Mouse (Mus musculus) heart, embryonic 15.5 days (tissue): Measurements from ENCODE around the gene Rnd3. TPM values are rescaled to one million over a fixed set of nuclear protein-coding genes. Genes with fewer than 3 reads are reported as not detected.
A peak's percentile ranks its signal among the peaks of the same experiment; 100 is the strongest.

ENCODE experiments used
- ATAC-seq: fragments of 200-750 bp; cut with Nextera tagmentation; replicated peaks from 2 replicates; pipeline ENCODE4 v1.8.0; 2017; ENCODE audit warnings: low read depth, moderate TSS enrichment; ENCODE audit not compliant: insufficient number of reproducible peaks, insufficient read depth, low FRiP score
- H3K27ac ChIP-seq: fragments of 300-500 bp; sonication (generic); 2 replicates; pipeline ENCODE4 v1.5.1; 2015; ENCODE audit warnings: mild to moderate bottlenecking, inconsistent platforms
- H3K27me3 ChIP-seq: fragments of 300-500 bp; sonication (generic); 2 replicates; pipeline ENCODE4 v1.6.1; 2015; ENCODE audit warnings: inconsistent platforms
- H3K36me3 ChIP-seq: fragments of 300-500 bp; sonication (generic); 2 replicates; pipeline ENCODE4 v1.6.1; 2015; ENCODE audit warnings: mild to moderate bottlenecking, inconsistent platforms
- H3K4me1 ChIP-seq: fragments of 300-500 bp; sonication (generic); replicated peaks from 2 replicates; pipeline ENCODE4 v1.6.1; 2015; ENCODE audit warnings: inconsistent platforms
- H3K4me2 ChIP-seq: fragments of 300-500 bp; sonication (generic); 2 replicates; pipeline ENCODE4 v1.6.1; 2015; ENCODE audit warnings: inconsistent platforms, mild to moderate bottlenecking, moderate library complexity
- H3K4me3 ChIP-seq: fragments of 300-500 bp; sonication (generic); 2 replicates; pipeline ENCODE4 v1.5.1; 2015; ENCODE audit warnings: mild to moderate bottlenecking, inconsistent platforms
- H3K9ac ChIP-seq: fragments of 300-500 bp; sonication (generic); 2 replicates; pipeline ENCODE4 v1.6.1; 2015; ENCODE audit warnings: mild to moderate bottlenecking, inconsistent platforms
- H3K9me3 ChIP-seq: fragments of 300-500 bp; sonication (generic); replicated peaks from 2 replicates; pipeline ENCODE4 v1.6.1; 2016; ENCODE audit warnings: inconsistent platforms
- whole genome bisulfite sequencing: fragments of 180-500 bp; shearing (Covaris S2); methylation state at CpG from one replicate; pipeline ENCODE4 v1.1.7; 2015; ENCODE audit warnings: mixed read lengths; 5-methylcytosine and 5-hydroxymethylcytosine counted together
- polyA plus RNA-seq: library from polyadenylated mRNA; unstranded; fragments of >200 nt; fragmentation: Nextera tagmentation; extraction: Ambion mirVana; gene quantifications from 2 replicates; pipeline ENCODE4 v1.2.1, GENCODE M21; 2015

Rnd3 gene
- polyA plus RNA-seq, 1 experiment from 2014 or later: 27.2 TPM

DNA sequence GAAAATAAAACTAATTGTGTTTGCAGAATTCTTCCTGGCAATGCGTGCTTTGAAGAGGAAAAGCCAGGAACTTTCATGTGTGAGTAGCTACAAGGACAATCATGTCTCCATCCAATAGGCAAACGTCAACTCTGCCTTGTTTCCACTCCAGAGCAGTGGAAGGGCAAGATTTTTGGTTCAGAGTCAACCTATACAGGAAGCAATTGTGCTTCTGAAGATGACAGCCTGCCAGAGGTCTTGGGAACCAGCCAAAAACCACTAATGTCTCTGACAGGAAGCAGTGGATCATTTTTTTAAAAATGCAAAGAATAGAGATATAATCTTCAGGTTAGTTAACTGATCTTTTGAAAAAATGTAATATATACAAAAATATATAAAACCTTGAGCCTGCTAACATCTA is 38.6 kb downstream of the Rnd3 start:
- no peak for ATAC-seq
- Histone ChIP-seq H3K27ac (no peak overlapping the region), H3K4me2 (no peak overlapping the region), H3K9me3 (no peaks in the 10 kb centered on the region), H3K4me3 (no peak overlapping the region), H3K36me3 (no peaks in the 10 kb centered on the region), H3K9ac (no peak overlapping the region), H3K4me1 (no peaks in the 10 kb centered on the region), H3K27me3 (no peaks in the 10 kb centered on the region; the same call in 1 of the 2 replicates)
- WGBS: 42% methylated on average over 2 of the region's 2 CpGs

- no peaks in the 10 kb centered on the region for H3K9me3 ChIP-seq
These were observed 40.3 kb downstream of the Rnd3 start for GRCm38 (mm10) chr2:51108631-51109030.

DNA sequence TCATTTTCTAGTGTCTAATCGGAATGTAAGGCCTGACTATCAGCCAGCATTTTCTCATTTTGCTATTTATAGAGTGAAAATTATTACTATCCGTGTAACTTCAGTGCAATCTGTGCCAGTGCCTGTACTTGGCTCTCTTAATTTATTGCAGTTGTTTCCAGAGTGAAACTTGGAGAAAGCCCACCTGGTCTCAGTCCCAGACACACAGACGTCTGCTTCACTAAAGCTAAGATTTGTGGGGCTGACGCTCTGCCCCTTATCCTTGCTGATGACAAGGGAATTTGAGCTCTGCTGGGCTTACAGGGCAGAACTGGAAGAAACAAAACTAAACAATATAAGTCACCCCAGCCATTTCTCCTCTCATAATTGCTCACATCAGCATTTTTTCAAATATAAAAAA is 47.7 kb downstream of the Rnd3 start:
- Histone ChIP-seq H3K4me1 (no peaks in the 10 kb centered on the region), H3K9ac (no peak overlapping the region), H3K9me3 (no peaks in the 10 kb centered on the region), H3K4me2 (no peak overlapping the region), H3K27me3 (no peaks in the 10 kb centered on the region), H3K27ac (no peak overlapping the region), H3K4me3 (no peak overlapping the region), H3K36me3 (no peaks in the 10 kb centered on the region)
- ATAC-seq: no peak
- 32% methylated on average over 4 of the region's 4 CpGs for WGBS

More at GRCm38 (mm10) chr2:51108631-51109030, 40.3 kb downstream of the Rnd3 start:
- WGBS: 55% methylated on average over 5 of the region's 5 CpGs
- no peak overlapping the region for H3K27ac ChIP-seq
- H3K9ac ChIP-seq: no peak overlapping the region
- no peaks in the 10 kb centered on the region for H3K27me3 ChIP-seq
- H3K4me1 ChIP-seq: no peaks in the 10 kb centered on the region
- H3K36me3 ChIP-seq: no peaks in the 10 kb centered on the region
- ATAC-seq: no peak
- no peak overlapping the region for H3K4me3 ChIP-seq
- H3K4me2 ChIP-seq: no peak overlapping the region

DNA sequence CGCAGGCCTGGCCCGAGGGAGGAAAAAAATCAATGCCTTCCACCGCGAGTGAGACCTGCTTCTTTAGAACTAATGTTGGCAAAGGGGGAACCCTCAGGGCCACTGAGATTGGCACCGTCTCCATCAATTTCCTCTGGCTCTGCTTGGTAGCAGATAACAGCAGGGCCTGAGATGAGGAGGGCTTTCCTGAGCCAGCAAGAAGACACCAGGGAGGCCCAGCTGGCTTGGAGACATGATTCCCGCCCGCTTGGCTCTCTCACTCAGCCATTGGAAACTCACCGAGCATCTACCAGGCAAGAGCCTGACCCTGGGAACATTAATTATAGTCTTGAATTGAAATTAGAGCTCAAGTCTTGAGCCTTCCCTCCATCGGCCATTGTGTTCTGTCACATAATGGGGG is 48.9 kb downstream of the Rnd3 start:
- H3K36me3 ChIP-seq: no peaks in the 10 kb centered on the region
- no peak overlapping the region for H3K9ac ChIP-seq
- no peaks in the 10 kb centered on the region for H3K4me1 ChIP-seq
- WGBS: 64% methylated on average over 9 of the region's 9 CpGs
- no peak overlapping the region for H3K4me3 ChIP-seq
- H3K27me3 ChIP-seq: no peaks in the 10 kb centered on the region
- no peaks in the 10 kb centered on the region for H3K9me3 ChIP-seq
- 0 out of 2 replicates have a peak overlapping the region, but pooled peaks have one; percentile 1 for H3K27ac ChIP-seq
- no peak for ATAC-seq
- H3K4me2 ChIP-seq: no peak overlapping the region

DNA sequence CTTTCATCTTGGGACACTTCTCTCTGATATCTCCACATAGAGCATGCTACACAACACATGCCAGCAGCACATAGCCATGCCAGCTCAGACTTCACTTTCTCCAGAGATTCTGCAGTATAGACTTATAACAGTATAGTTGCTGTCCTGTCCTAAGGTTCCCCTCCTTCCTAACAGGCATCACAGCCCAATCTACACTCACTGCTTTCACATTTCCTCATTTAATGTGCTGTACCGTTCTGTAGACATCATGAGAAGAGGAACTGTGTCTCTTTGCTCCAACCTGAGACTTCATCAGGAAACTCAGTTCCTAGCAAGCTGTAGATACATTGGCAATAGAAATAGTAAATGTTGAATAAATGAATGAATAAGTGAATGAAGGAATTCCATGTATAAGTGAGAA is 49.7 kb downstream of the Rnd3 start:
- Histone ChIP-seq H3K36me3 (no peaks in the 10 kb centered on the region), H3K27me3 (no peaks in the 10 kb centered on the region), H3K9me3 (no peaks in the 10 kb centered on the region), H3K4me2 (no peak overlapping the region), H3K4me1 (no peaks in the 10 kb centered on the region), H3K9ac (no peak overlapping the region), H3K27ac (no peak overlapping the region), H3K4me3 (no peak overlapping the region)
- 69% methylated on average over 1 of the region's 1 CpGs for WGBS
- ATAC-seq: no peak

GRCm38 (mm10) chr2:51090688-51091087 is 58.2 kb downstream of the Rnd3 start:
- no peaks in the 10 kb centered on the region for H3K9me3 ChIP-seq
- no peaks in the 10 kb centered on the region for H3K27me3 ChIP-seq
- H3K4me1 ChIP-seq: no peaks in the 10 kb centered on the region
- no peaks in the 10 kb centered on the region for H3K36me3 ChIP-seq
- H3K9ac ChIP-seq: no peak overlapping the region
- H3K4me2 ChIP-seq: no peak overlapping the region
- WGBS: 82% methylated on average over 7 of the region's 7 CpGs
- H3K27ac ChIP-seq: no peak overlapping the region
- ATAC-seq: no peak
- no peak overlapping the region for H3K4me3 ChIP-seq

DNA sequence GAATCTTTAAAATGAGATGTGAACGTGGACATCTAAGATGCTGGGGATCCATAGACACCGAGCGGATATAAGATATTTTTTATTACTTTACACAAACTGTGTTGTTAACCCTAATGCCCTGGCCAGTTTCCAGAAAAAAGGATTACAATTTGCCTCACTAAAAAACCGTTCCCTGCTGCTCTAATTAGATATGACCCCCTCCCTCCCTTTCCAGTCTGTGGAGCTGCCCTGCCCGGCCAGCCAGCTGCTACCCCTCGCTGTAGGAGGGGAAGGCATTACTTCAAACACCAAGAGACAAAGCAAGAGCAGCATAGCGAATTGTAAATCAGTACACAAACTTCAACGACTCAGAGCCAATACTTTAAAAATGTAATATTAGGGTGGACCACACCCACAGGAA is 58.9 kb downstream of the Rnd3 start:
- Histone ChIP-seq H3K27me3 (no peaks in the 10 kb centered on the region), H3K27ac (no peak overlapping the region), H3K36me3 (no peaks in the 10 kb centered on the region), H3K4me1 (no peaks in the 10 kb centered on the region), H3K4me3 (no peak overlapping the region), H3K4me2 (no peak overlapping the region), H3K9me3 (no peaks in the 10 kb centered on the region), H3K9ac (no peak overlapping the region)
- 48% methylated on average over 8 of the region's 8 CpGs for WGBS
- no peak for ATAC-seq

- Histone ChIP-seq H3K4me1 (no peaks in the 10 kb centered on the region), H3K4me2 (no peak overlapping the region), H3K4me3 (no peak overlapping the region), H3K27me3 (no peaks in the 10 kb centered on the region), H3K27ac (no peak overlapping the region), H3K36me3 (no peaks in the 10 kb centered on the region), H3K9ac (no peak overlapping the region), H3K9me3 (no peaks in the 10 kb centered on the region)
- WGBS: 75% methylated on average over 11 of the region's 11 CpGs
- ATAC-seq: no peak
These were observed 59.9 kb downstream of the Rnd3 start for GRCm38 (mm10) chr2:51088843-51089573.

DNA sequence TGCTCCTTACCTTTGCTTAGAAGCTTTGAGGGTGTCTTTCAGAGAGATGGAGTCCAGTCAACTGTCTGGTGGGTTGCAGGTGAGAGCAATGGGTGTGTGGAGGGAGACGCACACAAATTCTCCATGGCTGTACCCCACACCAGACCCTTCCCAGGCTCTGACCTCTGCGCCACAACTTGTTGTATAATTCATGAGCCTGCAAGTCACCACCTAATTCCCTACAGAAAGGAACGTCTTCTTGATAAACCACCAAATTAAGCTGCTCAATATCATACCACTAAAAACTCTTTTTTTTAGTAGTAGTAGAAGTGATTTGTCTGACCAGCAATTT is 60.8 kb downstream of the Rnd3 start:
- Histone ChIP-seq H3K36me3 (no peaks in the 10 kb centered on the region), H3K4me1 (no peaks in the 10 kb centered on the region), H3K4me3 (no peak overlapping the region), H3K27ac (no peak overlapping the region), H3K4me2 (no peak overlapping the region), H3K9me3 (no peaks in the 10 kb centered on the region), H3K27me3 (no peaks in the 10 kb centered on the region), H3K9ac (no peak overlapping the region)
- WGBS: 79% methylated on average over 3 of the region's 3 CpGs
- no peak for ATAC-seq

DNA sequence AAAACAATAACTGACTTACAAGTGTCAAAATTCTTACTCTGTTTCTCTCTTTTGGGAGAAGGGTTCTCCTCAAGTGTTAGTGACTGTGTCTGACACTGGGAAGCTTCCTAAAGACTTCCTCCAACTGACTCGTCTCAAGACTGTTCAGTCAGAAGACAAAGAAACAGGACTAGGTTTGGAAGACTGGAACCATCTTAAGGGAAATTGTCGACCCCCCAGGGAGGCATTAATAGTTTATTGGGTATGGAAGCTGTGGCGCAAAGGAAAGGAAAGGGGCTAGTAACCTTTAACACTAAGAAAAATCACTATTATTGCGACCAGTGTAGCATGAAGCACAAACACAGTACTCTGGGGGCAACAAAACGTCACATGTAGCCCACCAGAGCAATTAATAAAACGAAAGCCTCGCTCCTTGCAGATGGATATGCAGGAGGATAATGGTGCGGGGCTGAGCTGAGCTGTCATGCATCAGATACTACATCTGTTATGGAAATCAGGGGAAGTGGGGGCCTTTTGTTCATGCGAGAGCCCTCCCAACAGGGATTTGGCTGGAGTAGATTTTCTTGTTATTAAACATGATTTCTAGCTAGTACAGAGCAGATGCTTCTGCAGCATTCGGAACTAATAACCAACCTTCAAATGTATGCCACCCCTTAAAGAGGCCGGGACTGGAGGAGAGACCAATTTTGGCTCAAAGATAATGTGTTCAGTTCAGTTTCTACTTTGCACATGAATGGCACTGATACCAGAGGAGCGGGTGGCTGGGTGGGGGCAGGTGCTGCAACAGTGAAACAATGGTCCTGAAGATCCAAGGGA is 61.4 kb downstream of the Rnd3 start:
- H3K27me3 ChIP-seq: no peaks in the 10 kb centered on the region
- H3K4me2 ChIP-seq: no peak overlapping the region
- no peaks in the 10 kb centered on the region for H3K36me3 ChIP-seq
- 73% methylated on average over 12 of the region's 12 CpGs for WGBS
- H3K9ac ChIP-seq: no peak overlapping the region
- no peak overlapping the region for H3K27ac ChIP-seq
- H3K4me3 ChIP-seq: no peak overlapping the region
- no peaks in the 10 kb centered on the region for H3K9me3 ChIP-seq
- H3K4me1 ChIP-seq: no peaks in the 10 kb centered on the region
- ATAC-seq: no peak

- Histone ChIP-seq H3K4me2 (no peak overlapping the region), H3K36me3 (no peaks in the 10 kb centered on the region), H3K27me3 (no peaks in the 10 kb centered on the region), H3K4me1 (no peaks in the 10 kb centered on the region), H3K9me3 (no peaks in the 10 kb centered on the region), H3K27ac (no peak overlapping the region), H3K9ac (no peak overlapping the region), H3K4me3 (no peak overlapping the region)
- WGBS: 85% methylated on average over 11 of the region's 11 CpGs
- no peak for ATAC-seq
These were observed 63.8 kb downstream of the Rnd3 start for GRCm38 (mm10) chr2:51085155-51085554.
